Mouse (Mus musculus) right cerebral cortex, adult 18-20 months (tissue): ENCODE data around the gene Ctsa.
"Not testable (repeated sequence)": the region's sequence is repeated elsewhere in the genome, so short reads cannot be mapped to it uniquely, and the experiment has no call there.

Experiments
- DNase-seq: peaks from one replicate; pipeline ENCODE4 v3.0.0; 2022; ENCODE audit warnings: mixed read lengths

Gene Ctsa

DNA sequence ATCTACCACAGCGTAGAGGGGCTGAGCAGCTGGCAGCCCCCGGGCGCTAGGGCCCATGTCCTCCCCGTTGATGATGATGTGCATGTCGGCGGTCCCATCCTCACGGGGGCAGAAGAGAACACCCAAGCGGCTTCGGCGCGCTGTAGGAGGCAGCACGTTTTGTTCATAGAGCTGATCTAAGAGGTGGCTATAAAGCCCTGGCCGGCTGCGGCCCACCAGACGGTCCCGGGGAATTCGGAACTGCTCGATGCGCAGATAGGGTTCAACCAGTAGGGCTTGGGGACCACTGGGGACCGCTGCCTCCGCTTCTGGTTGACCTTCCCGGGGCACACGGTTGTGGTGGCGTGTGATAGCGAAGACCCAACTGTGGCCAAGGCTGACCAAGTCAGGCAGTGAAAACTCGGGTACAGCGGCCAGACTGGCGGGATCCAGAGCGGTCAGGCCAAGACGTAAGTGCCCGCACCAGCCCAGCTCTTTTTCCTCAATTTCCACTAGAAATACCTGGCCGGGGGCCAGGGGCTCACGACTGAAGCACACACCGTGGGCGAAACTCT is at the start of gene Ctsa:
Gene Ctsa, plus strand, starts transcription at position 126 of the 554 bp plus-strand sequence.
- peak; percentile 83 for DNase-seq

DNA sequence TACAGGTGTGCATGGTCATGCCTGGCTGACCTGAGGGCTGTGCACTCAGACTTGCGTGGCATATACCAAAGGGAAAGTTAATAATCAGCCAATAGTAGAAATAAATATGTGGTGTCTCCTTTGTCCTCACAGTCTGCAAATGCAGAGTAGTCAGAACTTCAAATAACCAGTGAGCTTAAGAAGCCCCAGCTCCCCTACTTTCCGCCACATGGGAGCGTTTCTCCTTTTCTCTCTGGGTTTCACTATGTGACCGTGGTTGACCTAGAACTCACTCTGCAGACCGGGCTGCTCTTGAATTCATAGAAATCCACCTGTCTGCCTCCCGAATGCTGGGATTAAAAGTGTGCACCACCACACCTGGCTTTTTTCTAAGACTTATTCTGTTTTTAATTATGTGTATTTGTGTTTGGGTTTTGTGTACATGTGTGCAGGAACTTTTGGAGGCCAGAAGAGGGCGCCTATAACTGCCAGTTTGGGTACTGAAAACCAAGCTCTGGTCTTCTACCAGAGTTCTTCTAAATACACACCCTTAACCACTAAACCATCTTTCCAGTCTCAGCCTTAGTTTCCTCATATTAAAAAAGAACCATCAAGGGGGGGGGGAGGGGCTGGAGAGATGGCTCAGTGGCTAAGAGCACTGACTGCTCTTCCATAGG is 48.6 kb upstream of the Ctsa start:
- DNase-seq = no peak

DNA sequence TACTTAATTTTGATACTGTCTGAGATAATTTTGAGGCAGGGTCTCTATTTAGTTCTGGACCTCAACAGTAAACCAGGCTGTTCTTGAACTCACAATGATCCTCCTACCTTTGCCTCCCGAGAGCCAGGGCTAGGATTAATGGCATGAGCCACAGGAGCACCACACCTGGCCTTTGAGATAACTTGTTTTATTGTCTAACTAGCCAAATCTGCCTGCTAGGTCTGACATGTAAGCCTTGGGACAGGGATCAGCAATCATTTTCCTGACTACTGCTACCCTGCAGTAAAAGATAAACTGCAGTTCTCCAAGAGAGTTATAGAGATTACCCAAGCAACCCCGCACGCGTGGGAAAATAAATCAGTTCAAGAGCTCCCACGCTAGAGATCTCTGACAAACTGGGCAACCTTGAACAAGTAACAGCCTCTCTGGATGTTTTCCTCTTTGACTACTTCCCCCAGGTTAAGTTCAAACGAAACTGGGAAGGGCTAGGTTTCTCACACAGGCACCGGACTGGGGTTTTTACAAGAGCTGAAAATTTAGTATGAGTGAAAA is 47.7 kb upstream of the Ctsa start:
- no peak for DNase-seq

DNA sequence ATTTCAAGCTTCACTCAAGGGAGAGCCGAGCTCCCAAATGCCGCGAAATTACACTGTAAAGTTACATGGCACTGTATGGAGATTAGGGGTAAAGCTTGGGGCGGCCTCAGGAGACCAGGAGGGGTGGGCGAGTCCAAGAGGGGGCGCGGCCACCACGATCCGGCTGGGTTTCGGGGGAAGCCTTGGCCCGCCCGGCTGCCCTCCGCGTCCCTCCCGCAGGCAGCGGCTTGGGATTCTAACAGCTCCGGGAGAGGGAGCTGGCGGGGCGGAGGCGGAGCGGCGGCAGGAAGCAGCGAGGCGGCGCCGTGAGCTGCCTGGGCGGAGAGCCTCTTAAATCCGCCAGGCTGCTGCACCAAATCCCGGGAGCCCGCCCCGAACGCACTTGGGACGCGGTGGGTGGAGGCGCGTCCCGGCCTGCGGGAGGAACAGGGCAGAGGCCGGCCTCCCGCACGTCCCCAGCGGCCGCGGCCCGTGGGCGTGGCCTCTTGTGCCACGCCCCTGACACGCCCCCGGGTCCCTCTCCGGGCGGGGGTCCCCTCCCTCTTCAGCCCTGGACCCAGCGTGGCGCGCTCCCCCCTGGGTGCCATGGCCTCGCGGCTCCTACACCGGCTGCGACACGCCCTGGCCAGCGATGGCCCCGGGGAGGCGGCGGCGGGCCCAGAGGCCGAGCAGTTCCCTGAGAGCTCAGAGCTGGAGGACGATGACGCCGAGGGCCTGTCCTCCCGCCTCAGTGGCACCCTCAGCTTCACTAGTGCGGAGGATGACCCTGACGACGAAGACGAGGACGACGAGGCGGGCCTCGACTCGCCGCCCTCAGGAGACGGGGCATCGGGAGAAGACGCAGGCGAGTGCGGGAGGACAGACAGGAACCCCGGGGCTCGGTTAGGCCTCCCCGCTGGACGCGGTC is 46.9 kb upstream of the Ctsa start, which contains the start of gene Snx21:
Gene Snx21, plus strand, starts transcription at position 343 of the 907 bp plus-strand sequence.
- peak; percentile 92 for DNase-seq

DNA sequence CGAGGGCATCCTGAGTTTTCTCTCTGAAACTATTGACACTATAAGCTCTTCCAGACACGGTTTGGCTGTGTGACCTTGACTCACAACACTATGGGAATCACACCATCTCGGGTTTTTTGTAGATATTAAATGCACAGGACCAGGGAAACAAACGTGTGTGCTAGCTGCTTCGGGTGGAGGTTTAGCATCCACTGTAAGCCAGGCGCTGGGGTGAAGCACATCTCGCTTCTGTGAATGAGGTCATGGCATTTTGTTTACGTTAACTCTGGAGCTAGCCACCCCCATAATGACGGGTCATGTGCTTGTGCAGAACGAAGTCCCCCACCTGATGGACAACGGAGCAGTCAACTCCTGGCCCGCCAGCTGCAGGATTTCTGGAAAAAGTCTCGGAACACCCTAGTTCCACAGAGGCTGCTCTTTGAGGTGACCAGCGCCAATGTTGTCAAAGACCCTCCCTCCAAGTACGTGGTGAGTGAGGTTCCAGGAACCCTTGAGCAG is 46.2 kb upstream of the Ctsa start:
- no peak for DNase-seq

- DNase-seq = no peak
These were observed 45.6 kb upstream of the Ctsa start for GRCm38 (mm10) chr2:164787032-164787431.

- DNase-seq = no peak
These were observed 44.9 kb upstream of the Ctsa start for GRCm38 (mm10) chr2:164787779-164788178.

GRCm38 (mm10) chr2:164788411-164788810 is 44.3 kb upstream of the Ctsa start:
- no peak for DNase-seq

DNA sequence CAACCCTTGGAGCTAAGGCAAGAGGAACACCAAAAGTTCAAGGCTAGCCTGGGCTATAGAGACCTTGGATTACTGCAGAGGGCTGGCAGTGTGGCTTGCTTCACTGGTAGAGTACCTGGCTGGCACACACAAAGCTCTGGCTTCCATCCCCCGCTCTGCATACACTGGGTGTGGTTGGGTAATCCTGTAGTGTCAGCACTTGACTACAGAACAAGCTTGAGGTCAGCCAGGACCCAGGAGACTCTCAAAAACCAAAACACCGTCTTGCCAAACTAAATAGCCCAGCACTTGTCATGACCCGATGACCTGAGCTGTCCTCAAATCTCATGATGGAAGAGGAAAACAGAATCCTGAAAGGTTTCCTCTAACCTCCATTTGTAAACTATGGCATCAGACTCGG is 42.2 kb upstream of the Ctsa start:
- no peak for DNase-seq

GRCm38 (mm10) chr2:164791841-164792261 is 40.8 kb upstream of the Ctsa start:
- no peak for DNase-seq

GRCm38 (mm10) chr2:164792400-164793190 is 40.1 kb upstream of the Ctsa start:
- DNase-seq = no peak

DNA sequence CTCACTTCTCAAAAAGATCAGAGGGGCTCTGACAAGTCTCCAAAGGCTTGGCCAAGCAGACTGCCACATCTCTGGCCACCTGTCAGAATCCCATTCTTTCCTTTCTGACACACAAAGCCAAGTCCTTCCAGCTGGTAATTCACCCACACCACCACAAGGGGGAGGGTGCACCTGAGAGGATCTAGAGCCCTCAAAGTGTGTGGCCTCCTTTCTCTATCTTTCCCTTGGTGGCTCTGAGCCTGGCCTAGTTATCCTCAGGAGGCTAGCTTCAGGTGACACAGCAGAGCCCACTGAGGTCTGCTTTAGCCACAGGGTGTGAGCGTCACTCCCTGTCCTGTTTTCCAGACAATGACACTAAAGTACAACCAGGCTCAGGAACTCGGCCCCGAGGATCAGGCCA is 39.4 kb upstream of the Ctsa start:
- DNase-seq = peak; percentile 59

DNA sequence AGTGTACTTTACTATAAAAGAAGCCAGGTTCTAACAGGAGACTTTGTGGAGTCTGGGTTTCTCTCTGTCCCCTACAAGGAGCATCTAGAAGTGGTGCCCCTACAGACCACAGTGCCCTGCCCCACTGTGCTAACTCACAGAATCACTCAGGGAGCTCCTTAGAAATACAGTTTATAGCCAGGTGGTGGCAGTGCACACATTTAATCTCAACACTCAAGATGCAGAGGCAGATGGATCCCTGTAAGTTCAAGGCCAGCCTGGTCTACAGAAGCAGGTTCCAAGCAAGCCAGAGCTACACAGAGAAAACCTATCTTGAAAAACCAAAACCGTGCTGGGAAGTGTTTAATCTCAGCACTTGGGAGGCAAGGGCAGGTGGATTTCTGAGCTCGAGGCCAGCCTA is 38.9 kb upstream of the Ctsa start:
- DNase-seq = no peak

GRCm38 (mm10) chr2:164794293-164794692 is 38.4 kb upstream of the Ctsa start:
- DNase-seq = peak; percentile 85

DNA sequence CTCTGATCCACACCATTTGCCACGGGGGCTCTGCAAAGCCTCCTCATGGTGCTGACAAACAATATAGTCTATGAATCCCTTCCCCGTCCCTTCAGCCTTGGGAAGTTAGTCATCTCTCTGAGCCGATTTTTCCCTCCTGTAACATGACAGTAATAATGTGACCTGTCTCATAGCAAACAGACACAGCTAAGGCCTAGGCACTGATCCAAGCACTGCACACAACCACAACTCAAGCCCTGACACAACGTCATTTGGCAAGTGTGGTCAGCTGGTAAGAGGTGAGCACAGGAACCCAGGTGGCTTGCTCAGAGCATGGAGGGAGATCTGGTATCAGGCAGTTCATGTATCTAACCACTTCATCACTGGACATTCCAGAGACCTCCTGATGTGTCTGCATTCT is 36.8 kb upstream of the Ctsa start:
- no peak for DNase-seq

DNA sequence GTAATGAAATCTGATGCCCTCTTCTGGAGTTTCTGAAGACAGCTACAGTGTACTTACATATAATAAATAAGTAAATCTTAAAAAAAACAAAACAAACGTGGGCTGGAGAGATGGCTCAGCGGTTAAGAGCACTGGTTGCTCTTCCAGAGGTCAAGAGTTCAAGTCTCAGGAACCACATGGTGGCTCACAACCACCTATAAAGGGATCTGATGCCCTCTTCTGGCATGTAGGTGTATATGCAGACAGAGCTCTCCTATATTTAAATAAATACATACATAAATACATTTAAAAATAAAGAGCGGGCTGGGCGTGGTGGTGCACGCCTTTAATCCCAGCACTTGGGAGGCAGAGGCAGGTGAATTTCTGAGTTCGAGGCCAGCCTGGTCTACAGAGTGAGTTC is 34.1 kb upstream of the Ctsa start:
- not testable (repeated sequence) for DNase-seq

GRCm38 (mm10) chr2:164800252-164801004 is 32.2 kb upstream of the Ctsa start:
- no peak for DNase-seq

DNA sequence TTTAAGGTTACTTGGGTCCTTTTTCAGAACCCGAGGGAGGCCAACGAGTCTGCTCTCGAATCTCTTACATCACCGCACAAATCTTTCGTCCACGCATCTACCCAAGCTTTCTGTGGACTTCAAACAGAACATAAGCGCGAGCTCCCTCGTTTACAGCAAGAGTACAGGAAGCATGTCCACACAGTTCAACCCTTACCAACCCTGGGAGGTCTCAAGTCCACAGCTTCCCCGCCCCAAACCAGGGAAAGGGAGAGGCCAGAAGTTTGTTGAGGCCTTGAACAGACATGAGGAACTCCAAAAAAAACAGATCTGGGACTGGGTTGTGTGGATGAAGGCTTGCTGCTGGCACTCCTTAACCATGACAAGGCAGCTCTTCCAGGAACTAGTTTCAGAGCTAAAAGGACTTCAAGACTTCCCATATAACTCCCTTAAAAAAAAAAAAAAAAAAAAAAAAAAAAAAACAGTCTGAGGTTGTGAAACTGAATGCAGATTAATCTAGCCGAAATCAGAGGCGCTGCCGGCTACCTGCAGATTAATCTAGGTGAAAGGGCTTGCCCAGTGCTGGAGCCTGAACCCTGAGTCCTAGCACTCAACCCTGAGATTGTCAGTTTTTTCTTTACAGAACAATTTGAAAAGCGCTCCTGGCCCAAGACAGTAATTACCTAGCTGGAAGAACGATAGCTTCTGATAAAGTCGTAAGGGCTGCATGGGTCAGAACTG is 29.3 kb upstream of the Ctsa start:
- DNase-seq = no peak

DNA sequence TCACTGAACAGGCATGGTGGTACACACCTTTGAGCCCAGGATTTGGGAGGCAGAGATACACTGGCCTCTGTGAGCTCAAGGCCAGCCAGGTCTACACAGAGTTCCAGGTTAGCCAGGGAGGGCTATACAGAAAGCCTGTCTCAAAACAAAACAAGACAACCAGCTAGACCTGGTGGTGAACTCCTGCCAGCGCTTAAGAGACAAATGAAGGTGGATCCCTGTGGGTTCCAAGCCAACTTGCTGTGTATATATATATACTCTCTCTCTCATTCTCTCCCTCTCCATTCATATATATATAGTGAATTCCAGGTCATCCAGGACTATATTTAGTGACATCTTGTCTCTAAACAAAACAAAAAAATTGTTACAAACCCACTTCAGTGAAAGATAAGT is 28.8 kb upstream of the Ctsa start:
- DNase-seq = no peak

- peak; percentile 98 for DNase-seq
These were observed 27.9 kb upstream of the Ctsa start, which contains the start of the genes Acot8 and Zswim3 for GRCm38 (mm10) chr2:164804533-164805331. Acot8 (minus strand) TSS chr2:164804882. Zswim3 (plus strand) TSS chr2:164805098.
